Mouse (Mus musculus) subcutaneous adipose tissue, adult 2 months (tissue): ENCODE data around the gene Lctl. TPM values are rescaled to one million over a fixed set of nuclear protein-coding genes. Genes with fewer than 3 reads are reported as not detected.

Source experiments
- polyA plus RNA-seq: library from polyadenylated mRNA; depleted of rRNA; stranded (reverse); fragments of >200 nt; gene quantifications from 2 replicates; pipeline ENCODE4 v1.2.3, GENCODE M21; 2012; ENCODE audit warnings: low replicate concordance; rRNA removed

Gene Lctl
- 25.1 and 112 TPM in 2 replicates for polyA plus RNA-seq

DNA sequence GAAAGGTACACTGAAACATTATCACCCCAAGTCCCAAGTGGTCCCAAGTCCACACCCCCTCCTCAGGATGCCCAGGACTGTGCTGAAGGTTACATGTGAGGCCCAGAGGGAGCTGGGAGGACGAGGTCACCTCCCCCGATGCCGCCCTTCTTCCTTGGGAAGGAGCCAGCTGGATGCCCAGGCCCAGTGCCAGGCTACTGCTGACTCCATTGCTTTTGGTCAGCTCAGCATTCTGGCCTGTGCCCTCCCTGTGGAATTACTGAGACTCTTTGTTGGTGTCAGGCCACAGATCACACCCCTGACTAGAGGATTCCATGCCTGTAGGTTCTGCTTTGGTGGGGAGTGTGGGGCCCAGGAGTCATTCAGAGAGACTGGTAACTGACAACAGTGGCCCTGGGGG, at the start of gene Lctl:
Gene Lctl, plus strand, starts transcription at position 272 of the 400 bp plus-strand sequence.

DNA sequence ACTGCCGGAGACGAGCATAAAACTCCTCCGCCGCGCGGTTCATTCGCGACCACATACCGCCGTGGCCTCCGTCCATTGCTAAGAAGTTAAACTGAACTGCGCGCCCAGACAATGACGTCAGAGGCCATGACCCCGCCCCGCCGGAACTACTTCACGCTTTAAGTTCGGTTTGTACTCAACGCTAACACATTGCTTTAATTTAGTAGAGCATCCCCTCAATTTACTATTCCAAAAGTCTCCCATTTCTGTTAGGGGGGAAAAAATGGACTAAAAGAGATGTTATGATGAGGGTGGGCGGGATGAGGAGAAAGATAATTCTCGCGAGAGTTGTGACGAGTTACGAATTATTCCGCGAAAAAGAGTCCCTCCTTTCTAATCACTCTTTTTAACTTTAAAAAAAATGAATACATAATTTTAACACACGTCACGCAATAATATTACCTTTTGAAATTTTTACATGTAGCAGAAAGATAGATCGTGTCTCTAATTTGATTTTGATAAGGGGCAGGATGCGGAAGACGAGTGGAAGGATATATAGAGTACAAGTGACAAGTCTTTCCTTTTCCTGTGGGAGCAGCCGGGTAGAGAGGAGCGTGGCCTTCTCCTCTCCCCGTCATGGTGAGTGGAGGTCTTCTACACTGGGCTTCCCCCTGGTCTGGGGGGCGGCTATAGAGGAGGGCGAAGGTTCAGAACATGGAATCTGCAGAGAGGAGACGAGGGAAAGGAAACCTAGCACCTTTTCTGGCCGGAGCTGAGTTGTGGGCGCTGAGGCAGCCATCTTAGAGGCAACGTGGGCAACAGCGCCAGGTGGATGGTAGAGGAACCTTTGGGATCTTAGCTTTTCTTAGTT, 56.1 kb downstream of the Lctl start, which contains the start of the genes Zwilch and Rpl4:
Gene Zwilch, minus strand, starts transcription at position 289 of the 850 bp plus-strand sequence.
Gene Rpl4, plus strand, starts transcription at position 560 of the 850 bp plus-strand sequence.

DNA sequence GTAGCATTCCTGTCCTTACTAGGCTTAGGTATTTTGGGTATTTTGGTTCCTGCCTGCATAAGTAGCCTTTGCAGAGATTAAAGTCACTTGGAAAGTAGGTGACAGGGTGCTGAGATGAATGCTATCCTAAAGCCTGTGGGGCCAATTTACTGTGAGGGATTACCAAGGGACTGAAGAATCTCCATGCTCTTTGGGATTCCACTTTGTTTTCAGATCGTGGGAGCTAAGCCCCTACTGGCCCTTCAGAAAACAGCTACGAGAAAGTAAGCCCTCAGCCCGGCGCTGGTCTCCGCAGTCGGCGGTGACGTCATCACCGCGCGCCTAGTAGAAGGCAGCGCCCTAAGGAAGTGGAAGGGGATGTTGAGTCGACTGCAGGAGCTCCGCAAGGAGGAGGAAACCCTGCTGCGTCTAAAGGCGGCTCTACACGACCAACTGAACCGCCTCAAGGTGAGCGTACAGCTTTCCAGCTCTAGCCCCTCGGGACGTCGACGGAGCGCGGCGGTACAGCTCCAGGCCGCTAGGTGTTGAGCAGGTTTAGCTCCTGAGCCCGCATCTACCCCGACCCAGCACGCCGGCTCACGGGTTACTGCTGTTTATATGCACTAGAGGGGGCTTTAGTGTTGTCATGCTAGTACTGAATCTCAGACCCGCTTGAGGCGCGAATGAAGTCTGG, 62.2 kb downstream of the Lctl start, which contains the start of gene Snapc5:
Gene Snapc5, plus strand, starts transcription at position 301 of the 673 bp plus-strand sequence.

Other genes with a start within 250 kb of the Lctl start
- 14.9 and 19.0 TPM in 2 replicates for gene Smad6, start 95.1 kb upstream of the Lctl start, polyA plus RNA-seq
- gene Zwilch, start 56.0 kb downstream of the Lctl start, polyA plus RNA-seq = 1.0 and 2.6 TPM in 2 replicates
- 338 and 726 TPM in 2 replicates for gene Rpl4, start 56.2 kb downstream of the Lctl start, polyA plus RNA-seq
- 12.7 and 24.3 TPM in 2 replicates for gene Snapc5, start 62.1 kb downstream of the Lctl start, polyA plus RNA-seq
- 0.20 TPM in 1 of 2 replicates, not detected in the other for gene Uchl4, start 118.1 kb downstream of the Lctl start, polyA plus RNA-seq
- gene Map2k1, start 136.5 kb downstream of the Lctl start, polyA plus RNA-seq = 47.7 and 53.8 TPM in 2 replicates
- 7.8 and 8.1 TPM in 2 replicates for gene Tipin, start 164.4 kb downstream of the Lctl start, polyA plus RNA-seq
- 10.7 and 15.9 TPM in 2 replicates for gene Dis3l, start 224.1 kb downstream of the Lctl start, polyA plus RNA-seq